Mouse (Mus musculus): Measurements from ENCODE around the gene Olfr307. TPM values are rescaled to one million over a fixed set of nuclear protein-coding genes. Genes with fewer than 3 reads are reported as not detected.

Gene Olfr307
- polyA plus RNA-seq, 1 experiment from 2014 or later, result not detected

Small RNA genes lying within 50 kb of the gene (microRNA-seq; reads per million reads assigned to microRNA genes)
- not detected for gene Gm23192

Other genes with a start within 250 kb of the Olfr307 start
- not detected in 2 replicates for gene Vmn2r75, start 165.8 kb downstream of the Olfr307 start, polyA plus RNA-seq (2015; fragmentation: Nextera tagmentation; extraction: Ambion mirVana)
- not detected in 2 replicates for gene Vmn2r76, start 91.3 kb downstream of the Olfr307 start, polyA plus RNA-seq (2015; fragmentation: Nextera tagmentation; extraction: Ambion mirVana)
- gene Olfr310, start 60.4 kb downstream of the Olfr307 start, polyA plus RNA-seq (2015; fragmentation: Nextera tagmentation; extraction: Ambion mirVana), result not detected in 2 replicates
- not detected in 2 replicates for gene Olfr309, start 23.9 kb downstream of the Olfr307 start, polyA plus RNA-seq (2015; fragmentation: Nextera tagmentation; extraction: Ambion mirVana)
- not detected in 2 replicates for gene Olfr308, start 12.0 kb downstream of the Olfr307 start, polyA plus RNA-seq (2015; fragmentation: Nextera tagmentation; extraction: Ambion mirVana)
- not detected in 2 replicates for gene Olfr305, start 29.3 kb upstream of the Olfr307 start, polyA plus RNA-seq (2015; fragmentation: Nextera tagmentation; extraction: Ambion mirVana)
- gene Olfr304, start 49.1 kb upstream of the Olfr307 start, polyA plus RNA-seq (2015; fragmentation: Nextera tagmentation; extraction: Ambion mirVana), result not detected in 2 replicates
- gene Olfr303, start 60.2 kb upstream of the Olfr307 start, polyA plus RNA-seq (2015; fragmentation: Nextera tagmentation; extraction: Ambion mirVana), result not detected in 2 replicates
- gene Olfr301, start 66.3 kb upstream of the Olfr307 start, polyA plus RNA-seq (2015; fragmentation: Nextera tagmentation; extraction: Ambion mirVana), result not detected in 2 replicates
- not detected in 2 replicates for gene Olfr299, start 122.3 kb upstream of the Olfr307 start, polyA plus RNA-seq (2015; fragmentation: Nextera tagmentation; extraction: Ambion mirVana)
- gene Olfr298, start 154.9 kb upstream of the Olfr307 start, polyA plus RNA-seq (2015; fragmentation: Nextera tagmentation; extraction: Ambion mirVana), result not detected in 2 replicates
- gene Olfr297, start 182.4 kb upstream of the Olfr307 start, polyA plus RNA-seq (2015; fragmentation: Nextera tagmentation; extraction: Ambion mirVana), result not detected in 2 replicates
- not detected in 2 replicates for gene Olfr295, start 246.3 kb upstream of the Olfr307 start, polyA plus RNA-seq (2015; fragmentation: Nextera tagmentation; extraction: Ambion mirVana)

Measured in intestine, embryonic 16.5 days (tissue).